Mouse (Mus musculus) cerebellum, postnatal 4 days (tissue): Measurements from ENCODE around the gene Pitpnm2.

Experiments
- DNase-seq, 2 experiments: peaks; one replicate each; pipeline ENCODE4 v3.0.0; 2022; ENCODE audit warnings: low spot score in 2 of 2, mixed read lengths in 1 of 2

Gene Pitpnm2

DNA sequence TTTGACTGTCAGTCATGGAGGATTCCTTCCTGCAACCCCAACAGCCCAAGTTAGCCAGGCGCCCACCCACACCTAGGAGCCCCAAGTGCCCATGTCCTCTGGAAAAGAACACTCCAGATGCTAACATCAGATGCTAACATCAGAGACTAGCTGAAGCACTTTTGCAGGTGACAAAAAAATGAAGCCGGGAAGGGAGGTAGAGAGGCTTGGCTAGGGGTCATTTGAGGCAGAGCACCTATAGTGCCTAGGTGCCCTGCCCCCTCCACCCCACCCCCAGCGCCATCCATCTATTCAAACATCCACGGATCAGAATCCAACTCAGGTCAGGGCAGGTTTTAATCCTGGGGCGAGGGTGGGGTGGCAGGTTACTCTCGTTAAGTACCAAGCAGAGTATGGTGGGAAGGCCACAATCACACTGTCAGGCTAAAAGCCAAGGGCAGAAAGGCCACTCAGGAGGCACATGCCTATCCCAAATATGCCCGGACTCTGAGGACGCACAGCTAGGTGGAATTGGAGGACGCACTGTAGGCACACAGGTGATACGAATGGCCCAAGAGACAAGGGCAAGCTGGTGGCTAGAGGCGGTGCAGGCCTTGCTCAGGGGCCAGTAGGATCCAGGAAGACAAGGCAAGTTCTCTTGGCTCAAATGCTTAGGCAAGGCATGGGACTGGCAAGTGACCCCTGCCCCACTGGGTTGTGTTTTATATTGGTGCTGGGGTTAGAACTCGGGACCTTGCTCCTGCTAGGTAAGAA is 155.5 kb downstream of the Pitpnm2 start:
- no peak for DNase-seq

DNA sequence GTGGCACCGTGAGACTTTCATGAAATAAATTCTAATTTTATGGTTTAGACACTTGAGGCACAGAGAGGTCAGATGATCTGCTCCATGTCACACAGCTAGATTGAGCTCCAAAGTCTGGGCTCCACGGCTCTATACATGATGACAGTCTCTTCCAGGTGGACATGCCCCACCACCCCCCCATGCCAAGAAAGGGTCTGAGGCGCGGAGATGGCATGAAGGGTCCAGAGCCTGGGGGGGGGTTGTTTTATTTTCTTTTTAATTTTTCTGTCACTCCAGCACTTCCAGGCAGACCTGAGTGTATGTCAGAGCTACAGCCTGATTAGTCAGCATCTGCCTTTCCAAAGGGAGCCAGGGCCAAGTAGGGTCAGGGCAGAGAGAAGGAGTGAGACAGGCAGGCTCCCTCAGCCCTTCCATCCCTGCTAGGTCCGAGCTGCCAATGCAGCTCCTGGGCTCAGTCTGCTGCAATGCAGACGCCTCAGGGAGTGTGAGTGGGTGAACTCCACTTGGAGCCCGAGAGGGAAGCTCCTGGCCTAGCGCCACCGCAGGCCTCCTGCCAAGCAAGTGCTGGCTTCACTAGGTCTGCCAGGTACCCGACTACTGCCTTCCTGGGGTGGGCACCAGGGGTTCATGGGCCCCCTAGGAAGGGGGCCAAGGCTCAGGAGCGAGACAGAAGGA is 156.3 kb downstream of the Pitpnm2 start:
- DNase-seq = no peak

DNA sequence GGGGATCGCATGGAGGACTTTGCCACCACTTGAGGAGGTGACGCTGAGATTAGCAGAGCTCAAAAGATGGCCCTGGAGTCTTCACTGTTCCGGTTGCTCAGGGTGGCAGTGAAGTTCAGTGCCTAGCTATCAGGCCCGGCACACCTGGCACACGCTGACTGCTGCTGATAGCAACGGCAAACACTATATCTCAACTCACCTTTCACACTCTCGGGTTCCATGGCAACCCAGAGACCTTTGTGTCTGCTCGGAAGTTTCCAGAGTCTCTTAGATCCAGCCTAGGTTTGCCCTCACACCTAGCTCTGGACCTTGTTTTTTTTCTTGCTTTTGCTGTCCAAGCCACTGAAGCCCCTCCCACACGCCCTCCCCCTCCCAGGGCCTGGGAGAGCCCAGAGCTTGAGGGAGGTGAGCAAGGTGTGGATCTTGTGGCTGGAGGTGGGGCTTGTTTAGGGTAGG is 157.6 kb downstream of the Pitpnm2 start:
- no peak for DNase-seq

GRCm38 (mm10) chr5:124089868-124090267 is 159.7 kb downstream of the Pitpnm2 start:
- no peak for DNase-seq

DNA sequence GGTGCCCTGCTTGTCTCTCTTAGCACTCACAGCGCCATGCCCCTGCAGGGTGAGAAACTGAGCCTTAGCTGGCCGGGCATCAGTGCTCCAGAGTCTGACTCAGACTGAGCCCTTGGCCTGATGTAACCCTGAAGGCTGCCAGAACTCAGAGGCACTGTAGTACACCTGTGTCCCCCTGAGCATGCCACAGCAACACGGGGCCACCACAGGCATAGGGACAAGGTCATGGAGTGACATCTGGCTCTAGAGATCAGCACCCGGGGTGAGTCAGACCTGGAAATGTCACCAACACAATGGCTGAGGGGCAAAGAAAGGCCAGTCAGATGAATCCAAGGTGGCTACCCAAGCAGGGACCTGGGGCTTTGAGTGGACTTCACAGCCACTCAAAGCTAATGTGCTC is 162.7 kb downstream of the Pitpnm2 start:
- no peak for DNase-seq

DNA sequence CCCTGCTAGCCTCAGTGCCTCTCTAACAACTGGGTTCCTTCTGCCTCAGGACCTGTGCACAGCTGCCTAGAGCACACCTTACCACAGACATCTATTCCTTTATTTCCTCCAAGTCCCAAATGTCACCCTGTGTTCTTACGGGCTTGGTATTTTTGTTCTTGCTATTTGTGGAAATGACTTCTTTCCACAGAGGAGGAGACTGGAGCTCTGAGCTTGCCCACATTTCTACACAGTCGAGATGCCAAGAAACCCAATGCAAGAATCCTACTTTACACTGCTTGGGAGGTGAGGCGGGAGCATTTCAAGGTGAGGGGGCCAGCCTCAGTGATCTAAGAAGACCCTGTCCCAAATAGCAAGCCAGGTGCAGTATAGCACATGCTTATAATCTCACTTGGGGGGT is 164.0 kb downstream of the Pitpnm2 start:
- DNase-seq = no peak

- DNase-seq = peak; percentile 71 to 89
Measured at GRCm38 (mm10) chr5:124084588-124085173, 164.9 kb downstream of the Pitpnm2 start.

DNA sequence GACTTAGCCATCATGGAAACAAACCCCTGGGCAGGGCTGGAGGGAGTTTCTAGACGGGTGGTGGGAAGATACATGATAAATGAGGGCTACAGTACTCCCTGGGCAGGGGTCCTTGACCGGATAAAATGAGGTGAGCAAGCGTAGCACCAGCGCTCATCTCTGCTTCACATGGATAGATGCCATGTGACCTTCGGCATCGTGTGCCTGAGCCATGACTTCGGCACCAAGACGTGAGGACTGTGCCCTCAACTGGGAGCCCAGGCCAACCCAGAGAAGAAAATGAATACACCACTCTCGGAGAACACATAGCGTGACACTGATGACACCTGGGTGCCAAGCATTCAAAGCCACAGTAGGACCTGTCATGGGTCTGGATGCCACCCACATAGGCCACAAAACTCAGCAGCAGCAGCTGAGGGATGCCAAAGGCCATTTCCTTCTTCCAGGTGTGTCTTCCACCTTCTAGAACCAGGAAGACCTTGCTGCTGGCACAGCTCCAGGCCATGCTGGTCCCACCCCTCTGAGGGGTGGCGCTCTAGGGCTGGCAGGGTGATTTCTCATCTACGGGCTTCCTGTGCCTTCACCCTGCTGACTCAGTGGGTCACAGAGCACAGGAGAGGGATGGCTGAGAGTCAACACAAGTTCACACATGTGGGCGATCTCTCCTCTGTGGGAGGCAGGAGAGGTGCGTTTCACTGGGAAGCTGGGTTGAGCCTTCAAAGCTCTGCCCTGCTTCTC is 165.5 kb downstream of the Pitpnm2 start:
- no peak for DNase-seq

DNA sequence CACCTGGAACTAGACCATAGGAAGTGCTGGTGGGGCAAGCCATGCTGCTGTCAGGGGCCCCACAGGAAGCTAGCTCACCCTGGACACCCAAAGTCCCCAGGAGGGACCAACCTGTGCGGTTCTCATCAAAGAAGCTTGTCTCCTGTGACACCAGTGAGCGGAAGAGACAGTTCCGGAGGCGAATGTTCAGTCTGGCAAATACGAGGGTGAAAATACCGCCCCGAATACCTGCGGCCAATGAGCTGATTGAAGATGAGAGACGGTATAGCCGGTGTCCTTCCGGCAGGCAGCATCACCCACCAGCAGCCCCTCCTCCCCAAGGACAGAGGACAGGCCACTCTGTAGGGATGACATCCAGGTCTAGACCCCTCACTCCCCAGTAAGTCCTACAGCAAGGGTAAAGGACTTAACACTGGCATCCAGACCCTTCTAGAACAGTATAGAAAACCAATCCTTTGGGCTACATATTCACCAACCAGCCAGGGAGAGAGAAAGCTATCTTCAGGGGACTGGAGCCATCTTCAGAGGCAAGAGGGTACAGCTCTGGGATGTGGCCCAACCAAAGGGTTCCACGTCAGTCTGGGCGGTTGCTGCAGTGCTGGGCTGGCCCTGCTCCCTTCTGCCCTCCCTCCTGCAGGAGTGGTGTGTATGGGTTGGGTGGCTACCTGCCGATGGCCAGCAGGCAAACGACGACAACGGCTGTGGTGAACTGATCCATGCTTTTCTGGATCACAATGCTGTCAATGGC is 166.4 kb downstream of the Pitpnm2 start:
- DNase-seq = no peak

GRCm38 (mm10) chr5:124082447-124082846 is 167.1 kb downstream of the Pitpnm2 start:
- no peak for DNase-seq

DNA sequence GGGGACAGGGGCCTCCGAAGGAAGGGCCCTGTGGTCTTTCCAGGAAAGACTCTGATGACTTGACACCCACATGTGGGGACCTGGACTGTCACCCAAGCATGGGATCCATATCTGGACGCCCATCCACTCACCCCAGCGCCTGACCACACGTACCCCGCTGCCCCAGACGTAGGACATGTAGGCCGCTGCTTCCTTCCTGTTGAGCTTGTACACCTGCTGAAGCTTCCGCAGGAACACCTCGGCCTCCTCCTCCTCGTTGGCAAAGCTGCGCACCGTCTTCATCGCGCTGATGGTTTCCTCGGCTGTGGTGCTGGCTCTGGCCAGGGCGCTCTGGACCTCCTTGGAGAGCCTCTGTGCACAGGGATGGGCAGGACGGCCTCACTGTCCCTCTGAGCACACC is 169.7 kb downstream of the Pitpnm2 start:
- no peak for DNase-seq

- DNase-seq = peak in 1 of 2 experiments; percentile 70
Measured at GRCm38 (mm10) chr5:124078794-124079416, 170.7 kb downstream of the Pitpnm2 start.

DNA sequence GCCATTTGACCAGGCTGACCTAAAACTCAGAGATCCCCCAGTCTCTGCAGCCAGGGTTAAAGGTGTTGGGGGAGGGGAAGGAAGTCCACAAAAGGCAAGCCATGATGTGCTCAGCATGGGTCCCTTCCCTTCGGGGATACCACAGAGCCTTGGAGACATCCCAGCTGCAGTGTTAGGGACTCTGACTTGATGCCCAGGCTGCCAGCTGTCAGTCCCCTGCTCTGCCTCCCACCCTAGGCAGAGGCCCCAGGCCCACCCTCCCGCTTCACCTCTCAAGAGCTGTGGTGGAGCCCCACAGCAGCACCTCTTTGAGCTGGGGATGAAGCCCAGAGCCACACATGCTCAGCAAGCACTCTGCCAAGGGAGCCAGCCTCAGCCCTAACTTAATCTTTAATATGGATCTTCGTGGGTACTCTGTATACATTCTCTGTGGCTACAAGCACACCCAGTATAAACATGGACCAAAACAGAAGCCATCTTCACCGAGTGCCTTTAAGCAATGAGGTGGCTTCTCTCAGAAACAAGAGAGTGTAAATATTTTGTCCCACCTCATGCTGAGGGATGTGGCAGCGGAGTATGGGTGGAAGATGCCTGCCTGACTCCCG is 171.6 kb downstream of the Pitpnm2 start:
- DNase-seq = no peak

DNA sequence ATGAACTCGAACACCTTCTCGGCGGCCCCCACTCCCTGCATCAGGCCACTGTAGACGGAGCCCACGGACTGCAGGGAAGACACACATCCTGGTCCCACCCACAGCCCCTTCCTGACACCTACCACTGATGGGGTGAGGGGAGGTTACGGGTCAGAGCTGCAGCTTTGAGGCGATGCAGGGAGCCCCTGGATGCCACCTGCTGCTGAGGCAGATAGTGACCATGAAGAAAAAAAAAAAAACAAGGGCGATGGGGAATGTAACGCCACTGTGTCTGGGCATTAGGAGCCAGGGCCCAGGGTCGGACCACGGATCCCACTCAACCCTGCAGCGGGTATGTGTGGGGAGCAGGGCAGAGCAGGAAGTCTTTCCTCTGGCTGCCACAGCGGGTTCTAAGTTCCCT is 172.3 kb downstream of the Pitpnm2 start:
- DNase-seq = no peak

GRCm38 (mm10) chr5:124076559-124076958 is 173.0 kb downstream of the Pitpnm2 start:
- no peak for DNase-seq

- DNase-seq = no peak
Measured at GRCm38 (mm10) chr5:124075716-124076115, 173.8 kb downstream of the Pitpnm2 start.

DNA sequence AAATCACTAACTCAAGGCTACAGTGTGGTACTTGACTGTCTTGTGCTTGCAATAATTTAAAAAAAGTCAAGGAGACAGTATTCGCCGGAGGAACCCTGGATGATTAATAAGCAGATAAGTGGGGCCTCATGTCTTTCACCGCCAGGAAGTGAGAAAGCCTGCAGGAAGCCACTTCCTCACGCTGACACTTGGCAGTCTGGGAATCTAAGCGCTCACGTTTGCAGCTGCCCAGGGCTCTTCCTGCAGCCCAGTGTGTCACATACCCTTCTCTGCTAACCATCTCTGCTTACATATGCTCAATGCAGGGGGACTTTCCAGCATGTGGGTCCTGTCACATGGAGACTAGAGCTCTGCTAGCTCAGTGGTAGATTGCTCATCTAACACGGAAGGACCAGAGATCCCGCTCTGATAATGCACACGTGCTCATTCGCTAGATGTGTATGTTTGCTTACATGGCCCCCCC is 174.7 kb downstream of the Pitpnm2 start:
- no peak for DNase-seq

DNA sequence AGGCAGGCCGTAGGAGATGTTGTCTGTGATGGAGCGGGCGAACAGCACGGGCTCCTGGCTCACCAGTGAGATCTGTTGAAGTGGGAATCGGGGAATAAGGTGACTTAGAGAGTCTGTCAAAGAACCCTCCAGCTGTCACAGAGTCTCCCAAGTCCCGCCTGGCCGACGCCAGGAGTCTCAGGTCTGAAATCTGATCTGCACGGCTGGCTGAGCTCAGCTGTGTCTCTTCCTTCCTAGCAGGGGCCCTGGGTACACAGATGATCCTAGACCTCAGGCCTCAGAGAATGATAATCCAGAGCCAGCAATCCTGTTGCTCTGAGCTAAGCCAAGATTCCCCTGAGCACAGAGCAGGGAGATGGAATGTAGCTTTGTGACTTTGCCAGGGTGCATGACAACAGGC is 175.9 kb downstream of the Pitpnm2 start:
- DNase-seq = no peak

GRCm38 (mm10) chr5:124069657-124070056 is 179.9 kb downstream of the Pitpnm2 start:
- no peak for DNase-seq
